Mouse (Mus musculus): Measurements from ENCODE around the gene Bcan.

Gene Bcan

DNA sequence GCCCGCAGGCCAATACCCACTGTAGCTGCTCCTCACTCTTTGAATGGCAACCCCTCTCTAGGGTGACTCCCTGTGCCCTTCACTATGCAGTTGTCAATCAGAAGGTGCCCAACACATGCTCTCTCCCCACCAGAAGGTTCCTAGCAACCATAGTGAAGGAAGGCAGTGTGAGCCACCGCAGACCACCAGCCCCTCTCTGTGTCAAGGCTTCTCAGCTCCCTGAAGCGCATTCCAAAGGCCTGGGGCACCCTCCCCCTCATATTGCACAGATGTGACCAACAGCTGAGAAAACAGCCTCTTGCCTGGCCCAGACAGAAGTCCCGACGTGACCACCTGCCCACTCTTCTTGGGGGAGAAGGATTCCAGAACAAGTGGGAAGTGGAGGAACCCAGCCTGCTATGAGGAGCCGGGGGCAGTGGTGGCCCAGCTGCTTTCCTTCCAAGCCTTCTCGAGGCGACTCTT, 27.8 kb downstream of the Bcan start:
- DNase-seq (ENCODE audit: low spot score in 2 of 2) = no peak

DNA sequence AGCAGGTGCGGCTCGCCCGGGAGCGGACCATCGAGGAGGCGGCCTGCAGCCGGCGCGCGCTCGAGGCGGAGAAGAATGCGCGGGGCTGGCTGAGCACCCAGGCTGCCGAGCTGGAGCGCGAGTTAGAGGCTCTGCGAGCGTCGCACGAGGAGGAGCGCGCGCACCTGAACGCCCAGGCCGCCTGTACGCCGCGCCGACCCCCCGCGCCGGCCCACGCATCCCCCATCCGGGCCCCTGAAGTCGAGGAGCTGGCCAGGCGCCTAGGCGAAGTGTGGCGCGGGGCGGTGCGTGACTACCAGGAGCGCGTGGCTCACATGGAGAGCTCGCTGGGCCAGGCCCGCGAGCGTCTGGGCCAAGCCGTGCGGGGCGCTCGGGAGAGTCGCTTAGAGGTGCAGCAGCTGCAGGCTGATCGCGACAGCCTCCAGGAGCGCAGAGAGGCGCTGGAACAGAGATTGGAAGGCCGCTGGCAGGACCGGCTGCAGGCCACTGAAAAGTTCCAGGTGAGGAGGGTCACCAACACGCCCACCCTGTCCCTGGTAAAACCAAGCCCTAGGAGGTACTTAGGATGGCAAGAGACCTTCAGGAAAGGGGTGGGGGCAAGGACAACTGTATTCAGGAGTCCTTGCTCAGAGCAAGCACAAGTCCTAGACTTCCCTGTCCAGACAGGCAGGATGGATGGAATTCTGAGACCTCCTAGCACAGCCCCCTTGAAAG, 28.4 kb downstream of the Bcan start:
- no peak for DNase-seq (ENCODE audit: low spot score in 2 of 2)

GRCm38 (mm10) chr3:87970939-87971488, 29.0 kb downstream of the Bcan start, which contains the start of gene Nes:
Gene Nes, plus strand, starts transcription at chr3:87971078.
- DNase-seq (ENCODE audit: low spot score in 2 of 2) = no peak

- peak; percentile 37 to 57 for DNase-seq (ENCODE audit: low spot score in 2 of 2)
These were observed 29.7 kb downstream of the Bcan start for GRCm38 (mm10) chr3:87970184-87970938.

DNA sequence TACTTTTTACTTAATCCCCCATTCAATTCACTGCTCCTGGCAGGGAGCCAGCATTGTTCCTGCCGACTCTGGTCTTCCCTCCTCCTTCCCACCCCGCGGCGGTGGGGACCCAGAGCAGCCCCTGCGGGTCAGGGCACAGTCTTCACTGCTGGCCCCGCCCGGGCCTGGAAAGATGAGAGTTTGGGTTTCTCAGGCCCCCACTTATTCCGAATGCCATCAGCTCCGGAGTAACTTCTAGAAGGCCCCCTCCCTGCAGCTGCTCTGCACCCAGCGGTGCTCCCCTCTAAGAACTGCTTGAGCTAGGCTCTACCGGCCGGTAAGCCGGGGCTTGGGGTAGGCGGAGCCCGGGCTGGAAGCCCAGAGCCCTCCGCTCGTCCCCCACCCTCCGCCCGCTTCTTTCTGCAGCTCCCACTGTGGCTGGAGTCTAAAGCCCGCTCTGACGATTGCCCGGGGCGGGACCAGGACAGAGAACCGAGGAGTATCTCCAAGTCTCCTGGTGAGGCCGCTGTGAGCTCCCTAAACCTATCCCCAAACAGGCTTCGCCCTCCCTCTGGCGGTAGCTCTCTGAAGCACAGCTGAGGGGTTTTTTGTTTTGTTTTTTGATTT, 39.3 kb downstream of the Bcan start:
- peak; percentile 40 to 55 for DNase-seq (ENCODE audit: low spot score in 2 of 2)

DNA sequence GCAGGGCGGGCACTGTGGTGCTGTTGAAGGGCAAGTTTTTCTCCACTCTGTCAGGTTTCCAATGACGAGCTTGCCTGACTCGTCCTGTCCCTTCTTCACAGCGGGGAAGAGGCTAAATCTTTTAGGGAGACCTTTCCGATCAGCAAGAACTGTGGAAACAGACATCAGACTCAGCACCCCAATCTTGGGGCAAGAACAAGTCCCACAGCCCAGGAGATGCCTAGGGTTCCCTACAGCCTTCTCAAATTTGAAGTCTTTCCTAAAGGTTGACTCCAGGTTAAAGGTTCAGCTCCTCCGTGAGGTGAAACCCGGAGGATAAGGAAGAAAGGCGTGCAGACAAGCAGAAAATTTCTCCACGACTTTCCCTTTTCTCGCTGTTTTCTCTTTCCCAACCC, 39.8 kb downstream of the Bcan start:
- DNase-seq (ENCODE audit: low spot score in 2 of 2) = no peak

DNA sequence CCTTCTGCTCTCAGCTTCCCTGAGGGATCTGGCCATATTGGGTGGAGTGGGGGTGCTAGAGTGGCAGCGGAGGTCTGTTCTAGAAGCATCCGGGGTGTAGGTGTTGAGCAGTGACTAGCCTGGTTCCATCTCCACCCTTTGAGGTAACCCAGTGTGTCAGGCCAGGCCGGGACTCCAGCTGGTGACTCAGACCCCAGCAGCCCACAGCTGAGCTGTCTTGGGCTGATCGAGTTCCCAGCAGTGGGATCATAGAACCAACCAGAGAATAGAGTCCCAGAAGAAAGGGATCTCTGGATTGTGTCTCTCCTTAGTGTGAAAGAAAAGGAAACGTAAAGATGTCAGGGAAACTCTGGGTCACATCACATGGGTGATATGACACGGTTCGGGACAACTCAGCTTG, 40.7 kb downstream of the Bcan start:
- no peak for DNase-seq (ENCODE audit: low spot score in 2 of 2)

DNA sequence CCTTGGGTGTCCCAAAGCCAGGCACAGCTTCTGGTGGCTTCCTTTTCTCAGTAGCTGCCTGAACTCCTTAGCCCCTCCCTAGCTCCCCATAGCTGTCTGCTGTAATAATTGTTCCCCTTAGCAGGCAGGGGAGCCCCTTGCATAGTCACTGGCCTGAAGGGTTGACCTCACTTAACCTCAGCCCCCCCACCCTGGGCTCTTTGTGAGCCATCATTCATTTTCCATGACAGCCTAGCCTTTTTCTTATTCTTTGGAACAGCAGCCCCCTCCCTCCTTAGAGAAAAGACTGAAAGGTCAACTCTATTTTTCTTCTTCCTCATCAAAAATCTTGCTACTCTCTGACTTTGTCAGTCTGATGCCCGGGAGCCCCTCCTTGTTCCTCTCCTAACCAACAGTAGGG, 41.1 kb downstream of the Bcan start:
- no peak for DNase-seq (ENCODE audit: low spot score in 2 of 2)

GRCm38 (mm10) chr3:87958476-87958875, 41.6 kb downstream of the Bcan start:
- no peak for DNase-seq (ENCODE audit: low spot score in 2 of 2)

DNA sequence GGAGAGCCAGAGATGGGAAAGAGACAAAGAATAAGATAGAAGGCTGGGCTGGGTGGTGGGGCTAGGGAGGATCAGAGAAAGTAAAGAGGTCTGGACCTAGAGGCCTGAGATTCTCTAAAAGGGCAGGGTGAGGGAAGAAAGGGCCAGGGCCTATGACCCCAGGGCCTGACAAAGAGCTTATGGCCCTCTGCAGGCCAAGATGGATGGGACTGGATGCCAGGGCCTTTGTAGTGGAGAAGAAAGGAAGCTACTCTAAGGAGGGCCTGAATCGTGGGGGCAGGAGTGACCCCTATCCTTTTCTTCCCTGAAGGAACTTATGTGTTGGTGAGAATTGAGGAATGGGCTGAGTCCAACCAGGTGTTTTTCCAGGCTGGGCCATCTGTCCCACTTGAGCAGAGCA, 42.0 kb downstream of the Bcan start:
- DNase-seq (ENCODE audit: low spot score in 2 of 2) = no peak

DNA sequence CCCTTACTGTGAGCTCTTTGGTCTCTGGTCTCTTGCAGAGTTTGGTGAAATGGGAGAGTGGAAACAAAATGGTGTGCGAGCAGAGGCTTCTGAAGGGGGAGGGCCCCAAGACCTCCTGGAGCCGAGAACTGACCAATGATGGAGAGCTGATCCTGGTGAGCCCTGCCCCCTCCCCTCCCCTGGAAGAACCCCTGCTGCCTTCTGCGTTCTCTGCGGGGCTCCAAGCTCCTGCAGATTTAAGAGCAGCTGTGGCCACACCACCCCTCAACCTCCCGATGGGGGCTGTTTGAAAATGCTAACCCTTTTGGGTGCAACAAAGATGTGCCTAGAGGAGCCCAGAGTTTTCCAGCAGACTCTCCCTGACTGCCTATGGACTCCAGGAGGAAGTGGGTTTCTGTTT, 47.6 kb downstream of the Bcan start:
- DNase-seq (ENCODE audit: low spot score in 2 of 2) = no peak

DNA sequence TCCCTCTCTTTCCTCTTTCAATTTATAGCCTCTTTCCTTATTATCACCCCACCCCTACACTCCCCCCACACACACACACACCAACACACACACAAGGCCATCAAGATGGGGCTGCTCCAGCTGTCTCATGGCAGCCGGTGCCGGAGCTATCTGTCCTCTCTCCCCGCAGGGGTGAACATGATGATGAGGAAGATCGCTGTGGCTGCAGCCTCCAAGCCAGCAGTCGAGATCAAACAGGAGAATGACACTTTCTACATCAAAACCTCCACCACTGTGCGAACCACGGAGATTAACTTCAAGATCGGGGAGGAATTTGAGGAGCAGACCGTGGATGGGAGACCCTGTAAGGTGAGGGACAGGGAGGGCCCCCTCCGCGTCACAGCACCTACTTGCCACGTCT, 48.1 kb downstream of the Bcan start:
- no peak for DNase-seq (ENCODE audit: low spot score in 2 of 2)

GRCm38 (mm10) chr3:87949955-87950515, 50.0 kb downstream of the Bcan start:
- DNase-seq (ENCODE audit: low spot score in 2 of 2) = no peak

- no peak for DNase-seq (ENCODE audit: low spot score in 2 of 2)
These were observed 50.6 kb downstream of the Bcan start for GRCm38 (mm10) chr3:87949266-87949954.

GRCm38 (mm10) chr3:87948378-87949265, 51.4 kb downstream of the Bcan start, which contains the start of gene Crabp2:
Gene Crabp2, plus strand, starts transcription at chr3:87948666.
- DNase-seq (ENCODE audit: low spot score in 2 of 2) = no peak

DNA sequence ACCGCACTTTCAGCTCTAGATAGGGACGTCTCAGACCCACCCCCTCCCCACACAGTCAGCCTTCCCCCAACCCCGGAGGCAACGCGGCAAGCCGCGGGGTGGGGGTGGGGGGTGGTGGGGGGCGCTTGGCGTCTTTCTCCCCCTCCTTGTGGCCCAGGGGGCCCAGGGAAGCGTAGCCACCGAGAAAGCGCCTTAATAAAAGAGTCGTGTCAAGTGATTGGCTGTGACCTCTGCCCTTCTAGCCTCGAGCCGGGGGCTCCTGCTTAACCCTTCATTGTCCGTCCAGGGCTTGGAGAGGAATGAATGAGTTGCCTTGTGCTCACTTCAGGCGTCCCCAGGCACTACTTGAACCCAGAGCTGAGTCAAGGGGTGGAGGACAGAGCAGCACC, 52.2 kb downstream of the Bcan start:
- no peak for DNase-seq (ENCODE audit: low spot score in 2 of 2)

GRCm38 (mm10) chr3:87947056-87947810, 52.8 kb downstream of the Bcan start:
- DNase-seq (ENCODE audit: low spot score in 2 of 2) = no peak

GRCm38 (mm10) chr3:87946541-87946860, 53.5 kb downstream of the Bcan start:
- no peak for DNase-seq (ENCODE audit: low spot score in 2 of 2)

DNA sequence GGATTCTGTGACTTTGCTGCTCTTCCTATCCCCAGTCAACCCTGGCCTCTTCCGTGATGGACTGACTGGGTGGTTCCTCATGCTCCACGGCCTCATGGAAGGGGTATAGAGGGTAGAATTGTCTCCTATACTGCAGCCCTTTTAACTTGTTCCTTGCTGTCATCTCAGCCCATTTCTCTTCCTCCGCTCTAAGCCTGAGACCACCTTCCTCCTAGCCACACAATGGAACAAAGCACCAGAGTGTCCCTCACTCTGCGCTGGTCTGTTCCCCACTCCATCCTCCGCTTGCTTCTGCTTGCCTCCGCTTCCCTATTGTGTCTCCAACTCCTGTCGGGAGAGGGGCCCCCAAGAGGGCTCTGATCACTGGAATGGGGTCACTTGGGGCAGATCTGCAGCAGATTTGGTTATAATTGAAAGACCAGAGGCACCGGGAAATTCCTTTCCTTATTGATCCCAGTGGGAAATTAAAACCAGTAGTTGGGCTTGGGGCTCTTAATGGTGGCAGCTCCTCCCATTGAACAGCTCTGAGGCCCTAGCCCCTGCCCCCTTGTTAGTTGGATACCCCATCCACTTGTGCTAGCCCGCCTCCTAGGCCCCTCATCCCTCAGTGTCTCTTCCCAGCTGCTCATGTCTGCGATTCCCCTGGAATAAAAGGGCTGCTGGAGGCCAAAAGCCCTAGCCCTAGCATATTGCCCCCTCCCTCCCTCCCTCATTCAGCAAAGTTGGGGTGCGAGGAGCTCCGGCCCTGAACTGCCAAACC, 54.1 kb downstream of the Bcan start:
- no peak for DNase-seq (ENCODE audit: low spot score in 2 of 2)
